Mouse (Mus musculus) gastrocnemius, postnatal 4 days (tissue): ENCODE results near the gene Osbpl5. TPM values are rescaled to one million over a fixed set of nuclear protein-coding genes. Genes with fewer than 3 reads are reported as not detected.
A peak's percentile ranks its signal among the peaks of the same experiment; 100 is the strongest.
"Not testable (repeated sequence)": the region's sequence is repeated elsewhere in the genome, so short reads cannot be mapped to it uniquely, and the experiment has no call there.

Experiments
- DNase-seq, 2 experiments: peaks; one replicate each; pipeline ENCODE4 v3.0.0; 2021 to 2022; ENCODE audit warnings: low spot score in 2 of 2, mixed read lengths in 2 of 2
- microRNA-seq: library from miRNA; unstranded; fragments of <30 nt; microRNA quantifications from one replicate; pipeline ENCODE4 v1.2.0, GENCODE M21; 2021
- total RNA-seq, 2 experiments: library from RNA; stranded (reverse); gene quantifications; 2 replicates each; pipeline ENCODE4 v1.2.3; 2021

The Osbpl5 gene
- total RNA-seq, 2 experiments from 2014 or later, result 57.0 to 58.7 TPM

DNA sequence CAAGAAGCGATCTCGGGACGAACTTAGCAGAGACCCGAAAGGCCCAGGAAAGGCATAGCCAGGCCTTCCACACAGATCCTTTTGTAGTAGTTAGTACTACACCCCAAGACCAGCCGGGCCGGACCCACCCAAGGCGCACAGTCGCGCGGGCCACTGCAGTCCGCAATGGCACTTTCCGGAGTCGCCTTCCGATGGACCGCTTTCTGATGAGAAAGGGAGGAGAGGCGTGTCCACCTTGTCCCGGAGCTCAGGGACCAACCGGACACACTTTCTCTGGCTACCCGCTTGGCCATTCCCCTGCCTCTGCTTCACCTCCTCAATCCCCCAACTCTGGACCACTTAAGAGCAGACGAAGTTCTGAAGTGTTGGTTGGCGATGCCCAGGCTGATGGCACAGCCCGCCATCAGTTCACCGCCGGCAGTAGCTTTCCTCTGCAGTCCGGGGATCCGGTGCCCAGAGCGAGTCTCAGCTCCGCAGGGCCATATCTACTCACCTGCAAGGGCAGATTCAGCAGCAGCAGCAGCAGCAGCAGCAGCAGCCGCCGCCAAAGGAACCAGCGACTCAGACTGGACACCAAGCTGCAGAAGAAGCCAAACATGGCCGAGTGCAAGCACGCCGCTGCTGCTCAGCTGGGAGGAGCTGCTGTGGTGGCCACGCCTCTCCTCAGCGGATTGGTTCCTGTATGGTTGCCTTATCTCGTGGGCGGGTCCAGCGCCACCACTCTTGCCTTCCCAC lies 107.6 kb downstream of the Osbpl5 start, which contains the start of gene Tnfrsf22:
TSS of gene Tnfrsf22 (minus strand) at position 628 of the 735 bp plus-strand sequence.
- DNase-seq, result peak; percentile 50 to 76

DNA sequence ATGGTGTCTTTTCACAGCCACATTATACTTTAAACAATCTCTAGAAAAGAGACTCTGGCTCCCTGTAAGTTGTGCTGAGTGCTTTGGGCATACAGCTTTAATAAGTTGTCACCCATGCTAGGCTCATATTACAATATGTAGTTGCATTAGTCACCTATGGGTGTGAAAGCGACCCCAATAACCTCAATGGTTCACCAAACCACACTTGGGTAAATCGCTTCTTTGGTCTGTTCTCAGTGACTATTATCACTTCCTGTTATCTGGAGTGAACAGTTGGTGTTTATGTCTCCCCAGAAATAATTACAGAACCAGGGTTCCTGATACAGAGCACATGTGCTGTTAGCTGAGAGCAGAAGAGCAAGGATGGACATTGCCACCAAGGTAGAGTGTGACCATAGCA lies 112.8 kb downstream of the Osbpl5 start:
- not testable (repeated sequence) for DNase-seq

Small RNA genes within 50 kb of the gene (microRNA-seq; reads per million reads assigned to microRNA genes)
- not detected for gene Gm22064

Other genes with a start within 250 kb of the Osbpl5 start
- 100 to 1,000 TPM; 160 to 164 TPM for gene Nap1l4, start 207.9 kb downstream of the Osbpl5 start, total RNA-seq
- gene Cars, start 156.9 kb downstream of the Osbpl5 start, total RNA-seq, result 10 to 100 TPM; 45.7 to 48.3 TPM
- under 1 TPM; 0.49 to 0.75 TPM for gene Tnfrsf26, start 128.3 kb downstream of the Osbpl5 start, total RNA-seq
- gene Tnfrsf22, start 107.3 kb downstream of the Osbpl5 start, total RNA-seq, result 1 to 10 TPM; 4.7 to 4.8 TPM
- gene Tnfrsf23, start 71.1 kb downstream of the Osbpl5 start, total RNA-seq, result 1 to 10 TPM; 5.2 to 6.0 TPM
- not detected for gene Mrgprg, start 10.0 kb upstream of the Osbpl5 start, total RNA-seq
- 1 to 10 TPM; 1.7 to 2.7 TPM for gene Mrgpre, start 27.5 kb upstream of the Osbpl5 start, total RNA-seq
- 1 to 10 TPM; 5.1 to 5.9 TPM for gene Nadsyn1, start 65.9 kb upstream of the Osbpl5 start, total RNA-seq
- gene Dhcr7, start 66.2 kb upstream of the Osbpl5 start, total RNA-seq, result 10 to 100 TPM; 16.7 to 18.6 TPM
- not detected for gene Gm498, start 109.9 kb upstream of the Osbpl5 start, total RNA-seq
- under 1 TPM; 0.52 to 0.88 TPM for gene Shank2, start 244.9 kb upstream of the Osbpl5 start, total RNA-seq